Mouse (Mus musculus) embryo, embryonic 11.5 days (tissue): ENCODE results near the gene Cd300lf.

ENCODE experiments used
- DNase-seq: peaks from one replicate; pipeline ENCODE4 v3.0.0-alpha.2; 2012; ENCODE audit warnings: low read depth, low spot score

Cd300lf gene

GRCm38 (mm10) chr11:115106638-115107037 is 27.2 kb downstream of the Cd300lf start:
- no peak for DNase-seq

GRCm38 (mm10) chr11:115104769-115105563 is 28.8 kb downstream of the Cd300lf start:
- no peak for DNase-seq

- DNase-seq, result no peak
Observed at GRCm38 (mm10) chr11:115103470-115104413, 30.1 kb downstream of the Cd300lf start.

GRCm38 (mm10) chr11:115102116-115102515 is 31.7 kb downstream of the Cd300lf start:
- no peak for DNase-seq

GRCm38 (mm10) chr11:115101615-115102051 is 32.2 kb downstream of the Cd300lf start:
- DNase-seq, result no peak

- peak; percentile 36 for DNase-seq
Observed at GRCm38 (mm10) chr11:115100741-115101140, 33.1 kb downstream of the Cd300lf start.

- DNase-seq, result no peak
Observed at GRCm38 (mm10) chr11:115100032-115100621, 33.7 kb downstream of the Cd300lf start.

- DNase-seq, result no peak
Observed at GRCm38 (mm10) chr11:115099241-115099840, 34.5 kb downstream of the Cd300lf start.

- DNase-seq, result no peak
Observed at GRCm38 (mm10) chr11:115098203-115098932, 35.4 kb downstream of the Cd300lf start.

GRCm38 (mm10) chr11:115092140-115092539 is 41.7 kb downstream of the Cd300lf start:
- no peak for DNase-seq

- no peak for DNase-seq
Observed at GRCm38 (mm10) chr11:115091362-115091901, 42.4 kb downstream of the Cd300lf start, which contains the start of gene Rab37. Gene Rab37, plus strand, starts transcription at chr11:115091431.

- DNase-seq, result no peak
Observed at GRCm38 (mm10) chr11:115089853-115090252, 43.9 kb downstream of the Cd300lf start.

- DNase-seq, result no peak
Observed at GRCm38 (mm10) chr11:115086213-115086612, 47.6 kb downstream of the Cd300lf start.

GRCm38 (mm10) chr11:115085064-115085463 is 48.7 kb downstream of the Cd300lf start:
- DNase-seq, result no peak

GRCm38 (mm10) chr11:115084595-115084994 is 49.2 kb downstream of the Cd300lf start:
- DNase-seq, result no peak

GRCm38 (mm10) chr11:115083376-115084139 is 50.2 kb downstream of the Cd300lf start:
- DNase-seq, result peak; percentile 76

- no peak for DNase-seq
Observed at GRCm38 (mm10) chr11:115082196-115082595, 51.6 kb downstream of the Cd300lf start.

- no peak for DNase-seq
Observed at GRCm38 (mm10) chr11:115081373-115081772, 52.4 kb downstream of the Cd300lf start.

- DNase-seq, result peak; percentile 61
Observed at GRCm38 (mm10) chr11:115080886-115081285, 52.9 kb downstream of the Cd300lf start.

GRCm38 (mm10) chr11:115078680-115079079 is 55.1 kb downstream of the Cd300lf start:
- DNase-seq, result no peak
